Mouse (Mus musculus) megakaryocyte, embryonic 14.5 days (primary cell): ENCODE data around the gene Scp2. TPM values are rescaled to one million over a fixed set of nuclear protein-coding genes. Genes with fewer than 3 reads are reported as not detected.

Experiments used
- H3K27me3 ChIP-seq: replicated peaks from 2 replicates; pipeline ENCODE3; 2012; ENCODE audit warnings: inconsistent platforms
- H3K36me3 ChIP-seq: replicated peaks from 2 replicates; pipeline ENCODE3; 2012; ENCODE audit warnings: low read length, inconsistent platforms, mixed read lengths
- H3K4me1 ChIP-seq: 2 replicates; pipeline ENCODE4 v1.6.1; 2012; ENCODE audit warnings: inconsistent platforms
- H3K4me3 ChIP-seq: replicated peaks from 2 replicates; pipeline ENCODE3; 2012; ENCODE audit warnings: moderate library complexity, mild to moderate bottlenecking, inconsistent platforms
- H3K9me3 ChIP-seq: 2 replicates; pipeline ENCODE4 v1.6.1; 2012; ENCODE audit warnings: inconsistent platforms
- FLI1 ChIP-seq: IDR thresholded peaks from 2 replicates; pipeline ENCODE4 v1.6.1; 2012; ENCODE audit warnings: low read length, inconsistent platforms, mixed read lengths
- GATA1 ChIP-seq: IDR thresholded peaks from 3 replicates; pipeline ENCODE4 v1.6.1; 2012; ENCODE audit warnings: mixed read lengths, low read length, inconsistent platforms, borderline replicate concordance
- polyA plus RNA-seq: library from polyadenylated mRNA; stranded (reverse); fragments of >175 nt; gene quantifications from 2 replicates; pipeline ENCODE4 v1.2.3, GENCODE M21; 2012; ENCODE audit warnings: low replicate concordance; ENCODE audit not compliant: insufficient read depth

Scp2 gene
- polyA plus RNA-seq, 1 experiment, result 34.1 TPM

DNA sequence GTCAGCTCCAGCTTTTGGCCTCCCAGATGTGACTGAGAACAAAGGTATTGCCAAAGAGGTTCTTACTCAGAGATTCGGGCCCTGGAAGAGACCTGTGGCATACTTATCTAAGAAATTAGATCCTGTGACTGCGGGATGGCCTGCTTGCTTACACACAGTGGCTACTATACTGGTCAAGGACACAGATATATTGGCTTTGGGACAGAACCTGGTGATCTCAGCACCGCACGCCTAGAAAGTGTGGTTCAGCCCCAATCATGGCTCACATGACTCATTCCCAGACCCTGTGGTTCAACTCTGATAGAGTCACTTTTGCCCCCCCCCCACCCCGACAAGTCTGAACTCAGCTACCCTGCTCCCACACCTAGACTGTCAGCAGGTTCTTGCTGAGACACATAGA, 7.9 kb downstream of the Scp2 start:
- Histone ChIP-seq H3K9me3 (peaks cover 4% of the 10 kb centered on the region; the same call in 1 of the 2 replicates), H3K4me1 (no peaks in the 10 kb centered on the region), H3K4me3 (no peak overlapping the region), H3K27me3 (peaks cover 4% of the 10 kb centered on the region), H3K36me3 (no peaks in the 10 kb centered on the region)
- TF ChIP-seq FLI1 (no peak), GATA1 (no peak)

DNA sequence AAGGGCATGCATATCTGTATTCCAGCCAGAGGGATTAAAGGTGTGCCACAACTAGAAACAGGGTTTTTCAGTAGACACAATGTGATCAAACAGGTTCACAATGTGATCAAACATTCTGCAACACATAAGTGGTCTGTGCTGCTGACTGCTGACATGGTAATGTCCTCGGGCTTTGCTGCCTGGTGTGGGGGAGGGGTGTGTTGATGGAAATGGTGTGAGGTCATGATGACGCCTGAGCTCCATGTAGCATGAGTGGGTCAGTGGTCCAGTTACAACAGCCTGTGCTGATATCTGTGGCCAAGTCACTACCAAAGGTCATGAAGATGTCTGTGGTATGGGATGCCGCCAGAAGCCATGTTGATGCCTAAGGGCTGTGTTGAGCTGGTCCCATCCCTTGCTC, 14.3 kb downstream of the Scp2 start:
- Histone ChIP-seq H3K4me1 (0 out of 2 replicates have a peak, but pooled peaks cover 2% of the 10 kb centered on the region), H3K36me3 (no peaks in the 10 kb centered on the region), H3K9me3 (peaks cover 30% of the 10 kb centered on the region), H3K27me3 (peaks cover 6% of the 10 kb centered on the region), H3K4me3 (no peak overlapping the region)
- TF ChIP-seq GATA1 (no peak), FLI1 (no peak)

DNA sequence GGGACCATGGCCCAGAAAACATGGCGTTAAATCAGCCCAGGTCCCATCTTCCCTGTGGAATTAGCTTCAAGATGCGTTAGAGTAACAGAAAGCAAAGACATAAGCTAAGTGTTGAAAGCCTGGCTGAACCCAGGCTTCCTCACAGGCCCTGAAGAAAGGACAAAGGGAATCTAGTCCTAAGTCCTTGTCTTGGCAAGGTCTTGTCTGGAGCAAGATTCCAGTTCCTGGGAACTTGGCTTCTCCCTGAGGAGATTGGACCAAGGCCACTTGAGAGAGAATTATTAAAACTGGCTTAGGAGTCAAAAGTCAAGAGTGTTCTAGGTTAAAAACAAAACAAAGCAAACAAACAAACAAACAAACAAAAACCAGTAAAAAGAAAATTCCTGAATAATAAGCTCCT, 16.5 kb downstream of the Scp2 start:
- H3K9me3 ChIP-seq, result peaks cover 30% of the 10 kb centered on the region
- H3K4me1 ChIP-seq, result 0 out of 2 replicates have a peak, but pooled peaks cover 2% of the 10 kb centered on the region
- H3K4me3 ChIP-seq, result no peak overlapping the region
- H3K27me3 ChIP-seq, result peaks cover 8% of the 10 kb centered on the region
- TF ChIP-seq FLI1 (no peak), GATA1 (no peak)
- H3K36me3 ChIP-seq, result no peaks in the 10 kb centered on the region

DNA sequence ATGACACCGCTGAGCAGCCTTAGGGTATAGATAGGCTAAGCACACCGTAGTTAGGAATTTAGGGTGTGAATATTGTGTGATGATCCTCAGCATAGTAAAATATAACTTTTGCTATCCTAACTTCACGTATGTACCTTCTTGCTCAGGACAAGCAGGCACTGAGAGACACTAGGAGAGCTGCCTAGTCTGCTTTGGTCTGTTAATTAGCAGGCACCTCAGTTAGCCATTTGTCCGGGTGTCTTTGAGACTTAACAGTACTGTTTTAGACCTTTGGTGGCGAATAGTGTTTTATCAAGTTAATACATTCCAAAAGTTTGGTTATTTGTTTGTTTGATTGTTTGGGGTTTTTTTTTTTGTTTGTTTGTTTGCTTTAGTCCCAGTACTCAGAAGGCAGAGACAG, 17.3 kb downstream of the Scp2 start:
- Histone ChIP-seq H3K36me3 (no peaks in the 10 kb centered on the region), H3K4me1 (0 out of 2 replicates have a peak, but pooled peaks cover 2% of the 10 kb centered on the region), H3K9me3 (peaks cover 32% of the 10 kb centered on the region), H3K4me3 (no peak overlapping the region), H3K27me3 (peaks cover 8% of the 10 kb centered on the region)
- no peak for TF ChIP-seq GATA1
- no peak for TF ChIP-seq FLI1

DNA sequence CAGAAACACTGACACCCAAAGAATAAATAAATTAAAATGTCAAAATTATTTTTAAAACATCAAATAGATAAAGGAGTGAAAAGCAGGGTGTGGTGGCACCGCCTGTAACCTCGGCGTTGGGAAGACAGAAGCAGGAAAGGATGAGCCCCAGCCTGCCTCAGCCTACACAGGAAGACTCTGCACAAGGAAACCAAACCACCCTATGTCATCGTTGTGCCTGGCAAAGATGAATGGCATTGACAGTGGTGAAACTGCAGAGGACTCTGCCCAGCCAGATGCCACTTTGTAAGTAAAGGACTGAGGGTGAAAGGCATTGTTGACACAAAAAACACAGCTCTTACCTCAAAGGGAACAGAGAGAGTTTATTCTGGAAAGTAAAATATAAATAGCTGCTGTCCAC, 18.5 kb downstream of the Scp2 start:
- Histone ChIP-seq H3K4me1 (0 out of 2 replicates have a peak, but pooled peaks cover 2% of the 10 kb centered on the region), H3K36me3 (no peaks in the 10 kb centered on the region), H3K27me3 (peaks cover 8% of the 10 kb centered on the region), H3K9me3 (peaks cover 33% of the 10 kb centered on the region), H3K4me3 (no peak overlapping the region)
- TF ChIP-seq FLI1, result no peak
- no peak for TF ChIP-seq GATA1

DNA sequence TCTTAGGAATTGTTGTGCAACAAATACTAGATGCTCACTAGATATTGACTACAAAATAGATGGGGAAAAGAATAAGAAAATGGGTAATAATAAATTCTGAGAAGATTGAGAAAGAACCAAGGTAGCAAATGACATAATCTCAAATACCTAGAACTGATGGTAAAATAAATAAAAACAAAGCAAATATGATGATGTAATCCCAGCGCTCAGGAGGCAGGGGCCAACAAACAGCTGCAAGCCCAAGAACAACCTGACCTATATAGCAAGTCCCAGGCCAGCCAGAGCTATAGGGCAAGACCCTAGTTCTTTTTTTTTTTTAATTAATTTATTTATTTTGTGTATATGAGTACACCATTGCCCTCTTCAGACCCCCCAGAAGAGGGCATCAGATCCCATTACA, 20.7 kb downstream of the Scp2 start:
- peaks cover 16% of the 10 kb centered on the region for H3K9me3 ChIP-seq
- H3K4me1 ChIP-seq, result 0 out of 2 replicates have a peak, but pooled peaks cover 2% of the 10 kb centered on the region
- no peak overlapping the region for H3K4me3 ChIP-seq
- H3K36me3 ChIP-seq, result no peaks in the 10 kb centered on the region
- peaks cover 7% of the 10 kb centered on the region for H3K27me3 ChIP-seq
- no peak for TF ChIP-seq GATA1
- no peak for TF ChIP-seq FLI1

DNA sequence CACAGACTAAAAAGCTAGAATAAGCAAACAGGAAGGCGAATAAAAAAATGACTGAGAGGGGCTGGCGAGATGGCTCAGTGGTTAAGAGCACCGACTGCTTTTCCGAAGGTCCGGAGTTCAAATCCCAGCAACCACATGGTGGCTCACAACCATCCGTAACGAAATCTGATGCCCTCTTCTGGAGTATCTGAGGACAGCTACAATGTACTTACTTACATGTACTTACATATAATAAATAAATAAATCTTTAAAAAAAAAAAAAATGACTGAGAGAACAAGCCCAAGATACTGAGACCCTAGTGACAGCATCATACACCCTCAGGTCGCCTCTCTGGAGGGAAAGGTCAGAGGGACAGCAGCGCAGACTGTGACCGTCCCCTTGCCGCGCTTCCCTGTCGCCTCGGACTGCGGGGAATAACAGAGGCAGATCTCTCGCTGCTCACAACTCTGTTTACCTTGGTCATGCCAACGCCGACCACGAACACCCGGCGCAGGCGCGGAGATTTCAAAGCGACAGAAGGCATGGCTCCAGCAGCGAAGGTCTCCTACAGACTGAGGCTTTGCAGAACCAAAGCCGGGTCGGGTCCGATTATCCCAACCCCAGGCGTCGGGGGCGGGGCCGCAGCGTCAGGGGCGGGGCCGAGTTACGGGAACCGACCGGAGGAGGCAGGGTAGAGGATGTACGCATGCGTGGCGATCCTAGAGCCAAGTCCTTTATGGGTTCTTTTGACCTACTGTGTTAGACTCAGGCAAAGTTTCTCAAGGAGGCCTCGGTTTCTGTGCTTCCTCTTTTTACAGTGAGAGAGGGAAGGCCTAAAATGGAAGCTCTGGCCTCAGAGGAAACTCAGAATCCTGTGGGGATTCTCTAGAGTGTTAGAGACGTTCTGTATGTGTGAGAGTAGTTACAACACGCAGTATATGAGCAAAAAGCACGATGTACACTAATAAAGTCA, 26.6 kb downstream of the Scp2 start:
- no peaks in the 10 kb centered on the region for H3K36me3 ChIP-seq
- TF ChIP-seq GATA1, result no peak
- TF ChIP-seq FLI1, result no peak
- peak overlapping the region; percentile 96 for H3K4me3 ChIP-seq
- peaks cover 3% of the 10 kb centered on the region; the same call in 1 of the 2 replicates for H3K9me3 ChIP-seq
- no peaks in the 10 kb centered on the region for H3K27me3 ChIP-seq
- peaks cover 10% of the 10 kb centered on the region; the same call in 1 of the 2 replicates for H3K4me1 ChIP-seq

DNA sequence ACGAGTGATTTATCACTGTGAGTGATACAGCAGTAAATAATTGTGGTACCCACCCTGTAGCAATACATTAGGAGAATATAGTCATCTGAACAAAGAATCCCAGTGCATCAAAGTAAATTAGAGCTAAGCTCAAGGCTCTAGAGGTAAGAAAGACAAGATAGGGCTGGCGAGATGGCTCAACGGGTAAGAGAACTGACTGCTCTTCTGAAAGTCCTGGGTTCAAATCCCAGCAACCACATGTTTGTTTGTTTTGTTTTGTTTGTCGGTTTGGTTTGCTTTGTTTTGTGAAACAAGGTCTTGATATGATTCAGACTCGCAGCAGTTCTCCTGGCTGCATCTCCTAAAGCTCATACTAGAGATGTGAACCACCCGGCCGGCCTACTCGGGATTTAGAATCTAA, 27.3 kb downstream of the Scp2 start:
- Histone ChIP-seq H3K9me3 (peaks cover under 1% of the 10 kb centered on the region; the same call in 1 of the 2 replicates), H3K4me3 (peak overlapping the region; percentile 84), H3K27me3 (no peaks in the 10 kb centered on the region), H3K36me3 (no peaks in the 10 kb centered on the region), H3K4me1 (peaks cover 10% of the 10 kb centered on the region; the same call in 1 of the 2 replicates)
- TF ChIP-seq GATA1 (no peak), FLI1 (no peak)

DNA sequence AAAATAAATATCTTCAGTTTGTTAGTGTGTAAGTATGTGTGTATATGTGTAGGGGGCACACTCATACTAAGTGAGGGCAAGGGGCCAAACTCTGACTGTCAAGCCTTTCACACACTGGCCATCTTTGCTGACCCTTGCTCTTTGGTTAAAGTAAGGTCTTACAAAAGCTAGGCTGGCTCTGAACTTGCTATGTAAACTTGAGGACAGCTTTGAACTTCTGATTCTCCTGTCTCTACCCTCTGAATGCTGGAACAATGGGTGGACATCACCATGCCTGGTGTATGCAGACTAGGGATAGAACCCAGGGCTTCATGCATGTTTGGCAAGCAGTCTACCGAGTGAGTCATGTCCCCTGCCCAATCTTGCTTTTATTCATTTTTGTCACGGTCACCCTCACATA, 28.3 kb downstream of the Scp2 start:
- Histone ChIP-seq H3K9me3 (no peaks in the 10 kb centered on the region), H3K36me3 (peaks cover 3% of the 10 kb centered on the region), H3K27me3 (no peaks in the 10 kb centered on the region), H3K4me1 (peaks cover 10% of the 10 kb centered on the region; the same call in 1 of the 2 replicates), H3K4me3 (no peak overlapping the region)
- TF ChIP-seq FLI1 (no peak), GATA1 (no peak)

DNA sequence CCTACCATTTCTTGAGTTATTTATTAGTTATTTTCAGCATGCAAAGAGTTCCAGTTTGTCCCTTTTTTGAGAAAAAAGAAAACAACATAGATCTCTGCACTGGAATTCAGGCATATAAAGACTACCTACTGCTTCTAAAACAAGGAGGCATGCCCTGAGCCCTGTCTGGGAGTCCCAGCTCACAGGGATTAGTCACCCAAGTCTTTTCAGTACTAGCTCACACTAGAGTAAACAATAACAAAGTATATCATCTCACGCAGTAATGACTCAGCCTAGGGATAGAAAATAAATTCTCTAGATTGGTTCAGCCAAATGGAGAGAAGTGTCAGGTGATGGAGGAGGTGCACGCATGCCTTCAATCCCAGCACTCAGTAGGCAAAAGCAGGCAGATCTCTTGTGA, 34.1 kb downstream of the Scp2 start:
- no peak for TF ChIP-seq GATA1
- TF ChIP-seq FLI1, result no peak
- peaks cover 15% of the 10 kb centered on the region for H3K36me3 ChIP-seq
- no peaks in the 10 kb centered on the region for H3K4me1 ChIP-seq
- no peaks in the 10 kb centered on the region for H3K9me3 ChIP-seq
- H3K4me3 ChIP-seq, result no peak overlapping the region
- no peaks in the 10 kb centered on the region for H3K27me3 ChIP-seq
